Mouse (Mus musculus) left cerebral cortex, postnatal 14 days (tissue): Measurements from ENCODE around the gene Usp33. TPM values are rescaled to one million over a fixed set of nuclear protein-coding genes. Genes with fewer than 3 reads are reported as not detected.

Experiments used
- total RNA-seq, 2 experiments: library from RNA; stranded (reverse); gene quantifications; 2 replicates each; pipeline ENCODE4 v1.2.3; 2021

Gene Usp33
- total RNA-seq, 2 experiments from 2014 or later, result 123 to 127 TPM

Other genes starting within 250 kb of the Usp33 start
- 1 to 10 TPM; 3.1 to 4.1 TPM for gene Gipc2, start 180.2 kb upstream of the Usp33 start, total RNA-seq
- gene Dnajb4, start 136.2 kb upstream of the Usp33 start, total RNA-seq, result 10 to 100 TPM; 59.0 to 60.4 TPM
- 100 to 1,000 TPM; 106 to 112 TPM for gene Fubp1, start 136.1 kb upstream of the Usp33 start, total RNA-seq
- 1 to 10 TPM; 1.6 to 1.8 TPM for gene Nexn, start 80.1 kb upstream of the Usp33 start, total RNA-seq
- gene Miga1, start 6.1 kb upstream of the Usp33 start, total RNA-seq, result 10 to 100 TPM; 82.3 to 83.2 TPM
- gene Zzz3, start 49.0 kb downstream of the Usp33 start, total RNA-seq, result 10 to 100 TPM; 29.3 to 30.8 TPM